Mouse (Mus musculus) heart, postnatal 0 days (tissue): ENCODE results near the gene Grb2.

Source experiments
- CTCF ChIP-seq: IDR thresholded peaks from 2 replicates; pipeline ENCODE4 v1.5.1; 2016; ENCODE audit warnings: antibody characterized with exemption, control low read depth, low read depth
- EP300 ChIP-seq: IDR thresholded peaks from 2 replicates; pipeline ENCODE4 v1.6.1; 2016; ENCODE audit warnings: antibody characterized with exemption, low read depth

DNA sequence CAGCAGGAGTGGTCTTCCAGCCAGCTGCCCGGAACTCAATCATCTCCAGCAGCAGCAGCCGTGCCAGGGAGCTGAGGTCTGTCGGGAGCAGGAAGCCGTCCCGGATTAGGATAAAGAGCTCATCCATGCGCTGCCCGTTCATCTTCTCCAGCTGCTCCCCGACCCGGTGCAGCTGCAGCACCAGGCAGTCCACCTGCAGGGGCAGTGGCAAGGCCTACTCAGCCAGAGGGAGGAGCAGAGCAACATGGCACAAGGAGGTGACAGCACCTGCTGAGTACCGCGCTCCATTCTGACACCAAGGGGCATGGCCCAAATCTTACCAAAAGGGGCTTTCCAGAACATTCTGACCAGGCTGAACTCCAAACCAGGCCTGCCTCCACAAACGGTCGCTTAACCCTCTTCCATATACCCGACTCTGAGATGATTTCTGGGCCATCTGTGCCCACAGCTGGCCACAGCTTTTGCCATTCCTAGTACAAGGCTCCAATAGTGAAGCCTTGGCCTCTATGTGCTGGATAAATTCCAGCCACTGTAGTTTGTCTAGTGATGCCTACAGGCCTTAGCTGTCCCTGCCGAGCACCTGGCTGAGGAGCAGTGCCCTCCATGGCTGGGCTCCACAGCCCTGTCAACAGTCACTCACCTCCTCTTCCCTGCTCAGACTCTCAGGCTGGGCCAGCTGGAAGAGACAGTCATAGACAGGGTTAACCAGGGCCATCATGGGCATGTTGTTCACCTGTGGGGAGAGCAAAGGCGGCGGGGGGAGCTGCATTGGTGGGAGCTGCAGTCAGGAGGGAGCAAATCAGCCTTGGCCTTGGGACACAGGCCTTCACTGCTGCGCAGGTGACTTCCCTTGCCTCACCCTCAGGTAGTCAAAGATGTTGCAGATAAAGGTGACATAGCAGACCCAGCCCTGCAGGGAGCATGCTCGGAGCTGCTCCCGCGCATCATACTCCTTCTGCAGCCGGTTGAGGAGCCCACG, 99.7 kb downstream of the Grb2 start:
- TF ChIP-seq CTCF: no peak
- no peak for TF ChIP-seq EP300
